Mouse (Mus musculus) CH12.LX (cell line): ENCODE data around the gene Gm42715.

Experiments used
- HCFC1 ChIP-seq: IDR thresholded peaks from 2 replicates; pipeline ENCODE4 v1.6.1; 2012; ENCODE audit warnings: low read depth, mild to moderate bottlenecking, inconsistent platforms, low read length, improper control_type of control experiment
- USF2 ChIP-seq: conservative IDR thresholded peaks from 2 replicates; pipeline ENCODE4 v1.6.1; 2011; ENCODE audit warnings: low read depth, low read length, improper control_type of control experiment

GRCm38 (mm10) chr7:127512231-127513015, 7.0 kb upstream of the Gm42715 start:
- TF ChIP-seq HCFC1 (no peak; the same call in 1 of the 2 replicates), USF2 (no peak)
